Mouse (Mus musculus) liver, adult 2 months (tissue): ENCODE results near the gene Abi2. TPM values are rescaled to one million over a fixed set of nuclear protein-coding genes. Genes with fewer than 3 reads are reported as not detected.

Source experiments
- DNase-seq: peaks from one replicate; pipeline ENCODE4 v3.0.0-alpha.2; 2011; ENCODE audit warnings: low read depth, low spot score; ENCODE audit errors: extremely low read depth
- H3K27ac ChIP-seq: fragments of 200-500 bp; replicated peaks from 2 replicates; pipeline ENCODE4 v1.5.1; 2012; ENCODE audit warnings: low read depth, mild to moderate bottlenecking, control low read depth, inconsistent platforms, low read length; ENCODE audit not compliant: insufficient read depth
- H3K27me3 ChIP-seq: fragments of 200-500 bp; 2 replicates; pipeline ENCODE4 v1.6.1; 2012; ENCODE audit warnings: mild to moderate bottlenecking, moderate library complexity, low read length, inconsistent platforms; ENCODE audit not compliant: control insufficient read depth, insufficient read depth
- H3K36me3 ChIP-seq: fragments of 200-500 bp; 2 replicates; pipeline ENCODE4 v1.6.1; 2012; ENCODE audit warnings: low read length, inconsistent platforms; ENCODE audit not compliant: control insufficient read depth, insufficient read depth
- H3K4me1 ChIP-seq: fragments of 200-500 bp; 2 replicates; pipeline ENCODE4 v1.6.1; 2011; ENCODE audit warnings: low read length; ENCODE audit not compliant: control insufficient read depth, insufficient read depth
- H3K4me3 ChIP-seq: fragments of 200-500 bp; 2 replicates; pipeline ENCODE4 v1.5.1; 2011; ENCODE audit warnings: low read depth, mild to moderate bottlenecking, control low read depth, low read length, moderate library complexity; ENCODE audit not compliant: insufficient read depth
- H3K79me2 ChIP-seq: fragments of 200-500 bp; 2 replicates; pipeline ENCODE4 v1.6.1; 2012; ENCODE audit warnings: inconsistent platforms, mild to moderate bottlenecking, low read length, moderate library complexity; ENCODE audit not compliant: control insufficient read depth, insufficient read depth
- H3K9ac ChIP-seq: fragments of 200-500 bp; 2 replicates; pipeline ENCODE4 v1.6.1; 2012; ENCODE audit warnings: low read depth, mild to moderate bottlenecking, control low read depth, inconsistent platforms, low read length
- CTCF ChIP-seq: fragments of 200-500 bp; IDR thresholded peaks from 2 replicates; pipeline ENCODE4 v1.5.1; 2011; ENCODE audit warnings: low read depth, low read length, control low read depth
- POLR2A ChIP-seq: fragments of 200-500 bp; IDR thresholded peaks from 2 replicates; pipeline ENCODE4 v1.6.1; 2011; ENCODE audit warnings: low read length, control low read depth; ENCODE audit not compliant: insufficient read depth; ENCODE audit errors: extremely low read depth
- WGBS: fragments of 180-500 bp; shearing (Covaris S2); methylation state at CpG from one replicate; pipeline ENCODE4 v1.1.7; 2018; 5-methylcytosine and 5-hydroxymethylcytosine counted together
- polyA plus RNA-seq: library from polyadenylated mRNA; depleted of rRNA; stranded (reverse); fragments of >200 nt; gene quantifications from 2 replicates; pipeline ENCODE4 v1.2.3, GENCODE M21; 2012
- total RNA-seq: library from RNA; depleted of rRNA; stranded (reverse); fragments of >200 nt; gene quantifications from 2 replicates; pipeline ENCODE4 v1.2.3, GENCODE M21; 2014

Abi2 gene
- total and polyA plus RNA-seq, 2 experiments, result 0.62 to 2.2 TPM

GRCm38 (mm10) chr1:60481561-60481960 lies 72.1 kb downstream of the Abi2 start:
- Histone ChIP-seq H3K36me3 (peaks cover 22% of the 10 kb centered on the region), H3K27me3 (no peaks in the 10 kb centered on the region), H3K27ac (no peak overlapping the region), H3K79me2 (no peaks in the 10 kb centered on the region), H3K4me1 (no peaks in the 10 kb centered on the region), H3K4me3 (no peak overlapping the region), H3K9ac (no peak overlapping the region)
- WGBS, result 61% methylated on average over 1 of the region's 1 CpGs
- TF ChIP-seq POLR2A (no peak), CTCF (no peak)
- DNase-seq, result no peak

GRCm38 (mm10) chr1:60482881-60483280 lies 73.5 kb downstream of the Abi2 start:
- no peak for DNase-seq
- Histone ChIP-seq H3K36me3 (peaks cover 34% of the 10 kb centered on the region), H3K9ac (no peak overlapping the region), H3K27me3 (no peaks in the 10 kb centered on the region), H3K79me2 (no peaks in the 10 kb centered on the region), H3K27ac (no peak overlapping the region), H3K4me1 (no peaks in the 10 kb centered on the region), H3K4me3 (no peak overlapping the region)
- WGBS, result 97% methylated on average over 1 of the region's 1 CpGs
- TF ChIP-seq CTCF (no peak), POLR2A (no peak)

GRCm38 (mm10) chr1:60485649-60486048 lies 76.2 kb downstream of the Abi2 start:
- TF ChIP-seq POLR2A (no peak), CTCF (no peak)
- 83% methylated on average over 3 of the region's 3 CpGs for WGBS
- peaks cover 51% of the 10 kb centered on the region for H3K36me3 ChIP-seq
- H3K79me2 ChIP-seq, result no peaks in the 10 kb centered on the region
- no peak overlapping the region for H3K9ac ChIP-seq
- H3K27me3 ChIP-seq, result no peaks in the 10 kb centered on the region
- H3K27ac ChIP-seq, result no peak overlapping the region
- DNase-seq, result no peak
- no peak overlapping the region for H3K4me3 ChIP-seq
- H3K4me1 ChIP-seq, result no peaks in the 10 kb centered on the region

GRCm38 (mm10) chr1:60488635-60489034 lies 79.2 kb downstream of the Abi2 start:
- H3K9ac ChIP-seq, result no peak overlapping the region
- no peak for DNase-seq
- no peak overlapping the region for H3K4me3 ChIP-seq
- peaks cover 69% of the 10 kb centered on the region for H3K36me3 ChIP-seq
- H3K27me3 ChIP-seq, result no peaks in the 10 kb centered on the region
- TF ChIP-seq POLR2A, result no peak
- TF ChIP-seq CTCF, result no peak
- no peaks in the 10 kb centered on the region for H3K4me1 ChIP-seq
- no peaks in the 10 kb centered on the region for H3K79me2 ChIP-seq
- WGBS, result 91% methylated on average over 8 of the region's 8 CpGs
- H3K27ac ChIP-seq, result no peak overlapping the region

- Histone ChIP-seq H3K36me3 (peaks cover 73% of the 10 kb centered on the region), H3K27ac (no peak overlapping the region), H3K4me3 (no peak overlapping the region), H3K27me3 (no peaks in the 10 kb centered on the region), H3K9ac (no peak overlapping the region), H3K4me1 (no peaks in the 10 kb centered on the region), H3K79me2 (no peaks in the 10 kb centered on the region)
- DNase-seq, result no peak
- TF ChIP-seq CTCF, result no peak
- no peak for TF ChIP-seq POLR2A
- WGBS, result 95% methylated on average over 2 of the region's 2 CpGs
Observed at GRCm38 (mm10) chr1:60489660-60490059, 80.2 kb downstream of the Abi2 start.

- Histone ChIP-seq H3K9ac (no peak overlapping the region), H3K27me3 (no peaks in the 10 kb centered on the region), H3K4me1 (no peaks in the 10 kb centered on the region), H3K36me3 (peaks cover 75% of the 10 kb centered on the region), H3K4me3 (no peak overlapping the region), H3K79me2 (no peaks in the 10 kb centered on the region), H3K27ac (no peak overlapping the region)
- WGBS, result 94% methylated on average over 4 of the region's 4 CpGs
- TF ChIP-seq CTCF (no peak), POLR2A (no peak)
- DNase-seq, result no peak
Observed at GRCm38 (mm10) chr1:60490510-60490909, 81.1 kb downstream of the Abi2 start.
